Mouse (Mus musculus) forebrain, embryonic 16.5 days (tissue): ENCODE measurements at regions not wholly inside any gene's neighbourhood (a gene's known extent, or its start where the extent isn't known, plus 50 kb on each side); places are given as distances from the start of the nearest gene placed in this dataset.
A peak's percentile ranks its signal among the peaks of the same experiment; 100 is the strongest.
"Not testable (repeated sequence)": the region's sequence is repeated elsewhere in the genome, so short reads cannot be mapped to it uniquely, and the experiment has no call there.

ENCODE experiments used
- ATAC-seq: fragments of 200-750 bp; cut with Nextera tagmentation; 2 replicates; pipeline ENCODE4 v1.8.0; 2017; ENCODE audit warnings: mild to moderate bottlenecking, moderate library complexity
- H3K27ac ChIP-seq: fragments of 300-500 bp; sonication (generic); 2 replicates; pipeline ENCODE4 v1.5.1; 2014; ENCODE audit warnings: low read length, control low read depth
- H3K27me3 ChIP-seq: fragments of 300-500 bp; sonication (generic); replicated peaks from 2 replicates; pipeline ENCODE4 v1.6.1; 2014; ENCODE audit warnings: low read length; ENCODE audit not compliant: control insufficient read depth, insufficient read depth
- H3K36me3 ChIP-seq: fragments of 300-500 bp; sonication (generic); 2 replicates; pipeline ENCODE4 v1.6.1; 2014; ENCODE audit not compliant: control insufficient read depth, insufficient read depth
- H3K4me1 ChIP-seq: fragments of 300-500 bp; sonication (generic); replicated peaks from 2 replicates; pipeline ENCODE4 v1.6.1; 2014; ENCODE audit warnings: low read length; ENCODE audit not compliant: control insufficient read depth, insufficient read depth
- H3K4me2 ChIP-seq: fragments of 300-500 bp; sonication (generic); 2 replicates; pipeline ENCODE4 v1.6.1; 2014; ENCODE audit warnings: mild to moderate bottlenecking, low read length, control low read depth
- H3K4me3 ChIP-seq: fragments of 300-500 bp; sonication (generic); replicated peaks from 2 replicates; pipeline ENCODE4 v1.5.1; 2014; ENCODE audit warnings: mild to moderate bottlenecking, low read length, control low read depth
- H3K9ac ChIP-seq: fragments of 300-500 bp; sonication (generic); replicated peaks from 2 replicates; pipeline ENCODE4 v1.6.1; 2014; ENCODE audit warnings: low read depth, low read length, control low read depth
- H3K9me3 ChIP-seq: fragments of 300-500 bp; sonication (generic); 2 replicates; pipeline ENCODE4 v1.6.1; 2016; ENCODE audit warnings: low read length; ENCODE audit not compliant: control insufficient read depth
- WGBS: fragments of 180-500 bp; shearing (Covaris S2); extraction: QIAGEN DNeasy Blood & Tissue Kit; methylation state at CpG from one replicate; pipeline ENCODE4 v1.1.7; 2014; 5-methylcytosine and 5-hydroxymethylcytosine counted together

GRCm38 (mm10) chr13:7007091-7007490 is 358.5 kb upstream of the Pfkp start:
- Histone ChIP-seq H3K4me2 (no peak overlapping the region), H3K27me3 (no peaks in the 10 kb centered on the region), H3K4me3 (no peak overlapping the region), H3K36me3 (no peaks in the 10 kb centered on the region), H3K4me1 (no peaks in the 10 kb centered on the region), H3K9me3 (no peaks in the 10 kb centered on the region), H3K9ac (no peak overlapping the region), H3K27ac (no peak overlapping the region)
- no peak for ATAC-seq
- WGBS = 91% methylated on average over 1 of the region's 1 CpGs

GRCm38 (mm10) chr13:6998508-6999278 is 350.1 kb upstream of the Pfkp start:
- H3K27ac ChIP-seq, H3K4me1 ChIP-seq, H3K9ac ChIP-seq, H3K9me3 ChIP-seq, H3K4me2 ChIP-seq, H3K27me3 ChIP-seq, H3K4me3 ChIP-seq, H3K36me3 ChIP-seq: not testable (repeated sequence)
- 20% methylated on average over 10 of the region's 10 CpGs for WGBS
- ATAC-seq = peak; percentile 75

GRCm38 (mm10) chr13:6998094-6998493 is 349.5 kb upstream of the Pfkp start:
- Histone ChIP-seq H3K27me3 (no peaks in the 10 kb centered on the region), H3K9me3 (no peaks in the 10 kb centered on the region), H3K4me2 (no peak overlapping the region), H3K4me1 (no peaks in the 10 kb centered on the region), H3K36me3 (no peaks in the 10 kb centered on the region), H3K9ac (no peak overlapping the region), H3K4me3 (no peak overlapping the region), H3K27ac (no peak overlapping the region)
- no peak for ATAC-seq
- 69% methylated on average over 9 of the region's 9 CpGs for WGBS

- Histone ChIP-seq H3K4me2 (no peak overlapping the region), H3K9me3 (no peaks in the 10 kb centered on the region), H3K27me3 (no peaks in the 10 kb centered on the region), H3K27ac (no peak overlapping the region), H3K9ac (no peak overlapping the region), H3K36me3 (no peaks in the 10 kb centered on the region), H3K4me1 (no peaks in the 10 kb centered on the region), H3K4me3 (no peak overlapping the region)
- no peak for ATAC-seq
- WGBS = 48% methylated on average over 12 of the region's 12 CpGs
Measured at GRCm38 (mm10) chr13:6992323-6992994, 343.9 kb upstream of the Pfkp start.

- ATAC-seq = no peak
- WGBS = 9% methylated on average over 2 of the region's 2 CpGs
- H3K27ac ChIP-seq = no peak overlapping the region
Measured at GRCm38 (mm10) chr13:6991714-6992113, 343.1 kb upstream of the Pfkp start.

GRCm38 (mm10) chr13:6985012-6985996 is 336.7 kb upstream of the Pfkp start:
- Histone ChIP-seq H3K27me3 (no peaks in the 10 kb centered on the region), H3K27ac (no peak overlapping the region), H3K36me3 (no peaks in the 10 kb centered on the region), H3K4me3 (no peak overlapping the region), H3K9ac (no peak overlapping the region), H3K4me2 (no peak overlapping the region), H3K4me1 (no peaks in the 10 kb centered on the region), H3K9me3 (no peaks in the 10 kb centered on the region)
- no peak for ATAC-seq
- WGBS = 72% methylated on average over 23 of the region's 23 CpGs

More at GRCm38 (mm10) chr13:6991714-6992113, 343.1 kb upstream of the Pfkp start:
- Histone ChIP-seq H3K9ac (no peak overlapping the region), H3K4me2 (no peak overlapping the region), H3K4me1 (no peaks in the 10 kb centered on the region), H3K36me3 (no peaks in the 10 kb centered on the region), H3K27me3 (no peaks in the 10 kb centered on the region), H3K4me3 (no peak overlapping the region), H3K9me3 (no peaks in the 10 kb centered on the region)

GRCm38 (mm10) chr13:6955713-6956112 is 307.1 kb upstream of the Pfkp start:
- no peak overlapping the region for H3K9ac ChIP-seq
- H3K9me3 ChIP-seq = no peaks in the 10 kb centered on the region
- H3K4me2 ChIP-seq = no peak overlapping the region
- no peaks in the 10 kb centered on the region for H3K27me3 ChIP-seq
- no peak overlapping the region for H3K27ac ChIP-seq
- 79% methylated on average over 3 of the region's 3 CpGs for WGBS
- no peaks in the 10 kb centered on the region for H3K4me1 ChIP-seq
- H3K36me3 ChIP-seq = no peaks in the 10 kb centered on the region
- H3K4me3 ChIP-seq = no peak overlapping the region
- no peak for ATAC-seq

- Histone ChIP-seq H3K4me2 (no peak overlapping the region), H3K27ac (no peak overlapping the region), H3K9ac (no peak overlapping the region), H3K9me3 (no peaks in the 10 kb centered on the region), H3K4me1 (no peaks in the 10 kb centered on the region), H3K27me3 (no peaks in the 10 kb centered on the region), H3K36me3 (no peaks in the 10 kb centered on the region), H3K4me3 (no peak overlapping the region)
- ATAC-seq = no peak
Measured at GRCm38 (mm10) chr13:6924136-6924535, 275.6 kb upstream of the Pfkp start.

- no peaks in the 10 kb centered on the region for H3K9me3 ChIP-seq
- H3K27ac ChIP-seq = no peak overlapping the region
- H3K27me3 ChIP-seq = no peaks in the 10 kb centered on the region
- H3K4me2 ChIP-seq = no peak overlapping the region
- H3K36me3 ChIP-seq = no peaks in the 10 kb centered on the region
- no peak for ATAC-seq
- H3K9ac ChIP-seq = no peak overlapping the region
- no peaks in the 10 kb centered on the region for H3K4me1 ChIP-seq
- WGBS = 21% methylated on average over 2 of the region's 2 CpGs
- H3K4me3 ChIP-seq = no peak overlapping the region
Measured at GRCm38 (mm10) chr13:6922357-6922721, 273.8 kb upstream of the Pfkp start.
